Mouse (Mus musculus): ENCODE measurements around the gene Myog.
"Not testable (repeated sequence)": the region's sequence is repeated elsewhere in the genome, so short reads cannot be mapped to it uniquely, and the experiment has no call there.

The Myog gene

DNA sequence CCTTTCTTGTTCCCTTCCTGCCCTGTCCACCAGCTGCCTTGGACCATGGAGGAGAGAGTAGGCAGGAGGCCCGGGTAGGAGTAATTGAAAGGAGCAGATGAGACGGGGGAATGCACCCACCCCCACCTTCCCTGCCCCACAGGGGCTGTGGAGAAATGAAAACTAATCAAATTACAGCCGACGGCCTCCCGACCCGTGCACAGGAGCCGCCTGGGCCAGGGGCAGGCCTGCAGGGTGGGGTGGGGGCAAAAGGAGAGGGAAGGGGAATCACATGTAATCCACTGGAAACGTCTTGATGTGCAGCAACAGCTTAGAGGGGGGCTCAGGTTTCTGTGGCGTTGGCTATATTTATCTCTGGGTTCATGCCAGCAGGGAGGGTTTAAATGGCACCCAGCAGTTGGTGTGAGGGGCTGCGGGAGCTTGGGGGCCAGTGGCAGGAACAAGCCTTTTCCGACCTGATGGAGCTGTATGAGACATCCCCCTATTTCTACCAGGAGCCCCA is at the start of gene Myog:
TSS of gene Myog (plus strand) at position 392 of the 502 bp plus-strand sequence.
- no peak for DNase-seq (ENCODE audit: low read depth)

DNA sequence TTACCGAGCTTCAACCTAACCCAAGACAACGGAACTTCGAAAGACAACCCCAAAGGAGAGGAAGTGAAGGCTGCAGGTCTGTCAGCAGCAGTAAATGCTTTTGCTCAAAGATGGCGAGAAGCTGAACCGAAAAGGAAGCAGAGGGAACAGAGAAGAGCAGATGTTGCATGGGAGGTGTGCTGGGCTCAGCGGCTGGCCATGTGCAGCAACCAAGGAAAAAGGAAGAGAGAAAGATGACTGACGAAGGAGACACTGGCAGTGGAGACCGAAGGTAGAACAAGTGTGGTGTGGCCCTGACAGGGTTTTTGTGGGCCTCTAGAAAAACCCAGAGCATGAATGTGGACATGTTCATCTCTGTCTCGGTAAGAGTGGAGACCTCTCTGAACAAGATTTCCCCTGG is 49.1 kb upstream of the Myog start:
- DNase-seq (ENCODE audit: low read depth) = no peak

DNA sequence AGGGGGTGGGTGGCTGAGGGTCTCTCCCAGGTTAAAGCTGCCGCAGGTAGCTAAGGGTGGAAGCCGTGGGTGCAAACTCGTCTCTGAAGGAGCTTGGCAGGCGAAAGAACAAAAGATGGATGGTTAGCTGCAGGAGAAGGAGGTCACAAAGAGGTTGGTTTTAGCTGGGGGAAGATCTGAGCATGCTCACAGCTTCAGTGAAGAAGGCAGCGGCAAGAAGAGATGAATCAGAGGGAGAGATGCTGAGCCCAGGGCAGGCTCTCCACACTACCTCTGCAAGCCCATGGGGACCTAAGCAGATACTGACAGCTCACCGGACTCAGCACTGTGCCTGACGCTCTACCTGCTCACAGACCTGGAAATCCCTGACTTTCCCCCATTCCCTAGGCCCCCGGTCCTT is 48.5 kb upstream of the Myog start:
- no peak for DNase-seq (ENCODE audit: low read depth)

GRCm38 (mm10) chr1:134242286-134242685 is 47.5 kb upstream of the Myog start:
- DNase-seq (ENCODE audit: low read depth) = no peak

GRCm38 (mm10) chr1:134243505-134243904 is 46.3 kb upstream of the Myog start:
- DNase-seq (ENCODE audit: low read depth) = no peak

GRCm38 (mm10) chr1:134243948-134244914 is 45.6 kb upstream of the Myog start:
- DNase-seq (ENCODE audit: low read depth) = peak; percentile 67

DNA sequence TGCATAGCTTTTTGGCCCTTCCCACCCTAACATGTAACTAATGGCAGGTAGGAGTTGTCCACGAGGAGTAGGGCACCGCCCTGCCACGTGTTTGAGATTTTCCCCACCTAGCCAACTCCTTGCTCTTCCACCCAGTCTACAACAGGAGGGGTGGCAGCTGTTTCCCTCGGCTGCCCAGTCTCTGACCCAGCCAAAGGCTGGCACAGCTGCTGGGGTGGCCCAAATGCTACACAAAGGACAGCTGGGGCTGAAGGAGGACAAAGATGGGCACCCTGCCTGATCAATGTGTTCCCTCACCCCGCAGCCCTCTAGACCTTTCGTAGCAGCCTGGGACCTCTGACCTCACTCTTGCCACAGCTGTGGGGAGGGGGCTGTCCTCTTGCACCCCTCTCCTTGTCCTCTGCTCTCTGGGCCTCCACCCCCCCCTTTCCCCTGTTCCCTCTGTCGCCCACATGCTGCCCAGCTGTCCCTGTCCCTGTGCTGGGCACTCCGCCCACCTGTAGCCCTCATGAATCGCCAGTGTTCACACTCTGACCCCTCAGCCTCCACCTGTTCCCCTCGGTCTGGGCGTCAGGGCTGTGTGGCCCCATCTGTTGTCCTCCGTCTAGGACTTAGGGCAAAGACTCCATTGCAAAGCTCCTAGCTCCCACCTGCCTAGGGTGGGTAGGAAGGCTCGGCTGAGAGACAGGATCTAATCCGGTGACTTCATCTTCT is 44.6 kb upstream of the Myog start:
- no peak for DNase-seq (ENCODE audit: low read depth)

GRCm38 (mm10) chr1:134246590-134246989 is 43.2 kb upstream of the Myog start:
- no peak for DNase-seq (ENCODE audit: low read depth)

DNA sequence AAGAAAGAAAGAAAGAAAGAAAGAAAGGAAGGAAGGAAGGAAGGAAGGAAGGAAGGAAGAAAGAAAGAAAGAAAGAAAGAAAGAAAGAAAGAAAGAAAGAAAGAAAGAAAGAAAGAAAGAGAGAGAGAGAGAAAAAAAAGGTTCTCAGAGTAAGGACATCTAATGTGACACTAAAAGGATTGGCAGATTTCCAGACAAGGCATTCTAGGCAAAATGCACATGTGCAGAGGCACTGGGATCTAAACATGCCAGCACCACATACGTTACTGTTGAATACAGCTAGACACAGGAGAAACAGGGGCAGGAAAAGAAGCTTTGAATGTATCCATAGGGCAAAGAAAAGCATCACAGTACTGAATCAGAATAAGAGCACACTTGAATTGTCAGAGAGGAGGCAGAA is 40.1 kb upstream of the Myog start:
- not testable (repeated sequence) for DNase-seq (ENCODE audit: low read depth)

DNA sequence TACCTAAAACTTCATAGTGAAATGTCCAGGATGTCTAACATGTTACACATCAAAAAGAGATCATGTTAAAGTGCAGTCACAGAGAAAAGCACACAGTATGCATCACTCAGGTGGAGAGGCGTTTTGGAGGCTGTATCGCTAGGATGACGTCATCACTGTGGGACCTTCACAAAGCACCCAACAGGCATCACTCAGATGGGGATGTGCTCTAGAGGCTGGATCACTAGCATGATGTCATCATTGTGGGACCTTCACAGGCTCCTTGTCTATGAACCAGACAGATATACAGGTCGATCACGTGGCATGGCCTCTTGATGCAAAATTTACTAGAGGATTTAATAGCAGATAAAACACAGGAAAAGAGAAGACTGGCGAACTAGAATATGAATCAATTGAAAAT is 25.4 kb upstream of the Myog start:
- DNase-seq (ENCODE audit: low read depth) = peak; percentile 5

DNA sequence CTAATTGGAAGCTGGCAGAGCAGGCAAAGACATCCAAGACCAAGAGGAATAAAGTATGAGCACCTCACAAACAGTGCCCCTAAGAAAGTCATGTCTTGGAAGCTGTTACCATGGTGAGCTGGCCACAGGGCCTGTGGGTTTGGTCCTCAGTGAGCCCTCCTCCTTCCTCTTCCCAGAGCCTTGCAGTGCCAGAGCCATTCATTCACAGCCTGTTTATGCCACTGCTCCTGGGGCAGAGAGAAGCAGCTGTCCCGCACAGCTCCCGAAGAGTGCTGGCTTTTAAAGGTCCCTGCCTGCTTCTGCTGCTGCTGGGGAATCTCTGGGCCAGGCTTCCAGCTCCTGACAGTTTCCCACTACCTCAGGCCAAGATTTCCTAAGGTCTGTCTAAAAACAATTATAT is 24.0 kb upstream of the Myog start:
- no peak for DNase-seq (ENCODE audit: low read depth)

GRCm38 (mm10) chr1:134270026-134270425 is 19.8 kb upstream of the Myog start:
- no peak for DNase-seq (ENCODE audit: low read depth)

GRCm38 (mm10) chr1:134272754-134273250 is 17.0 kb upstream of the Myog start:
- no peak for DNase-seq (ENCODE audit: low read depth)

- DNase-seq (ENCODE audit: low read depth) = no peak
These were observed 16.0 kb upstream of the Myog start for GRCm38 (mm10) chr1:134273493-134274395.

DNA sequence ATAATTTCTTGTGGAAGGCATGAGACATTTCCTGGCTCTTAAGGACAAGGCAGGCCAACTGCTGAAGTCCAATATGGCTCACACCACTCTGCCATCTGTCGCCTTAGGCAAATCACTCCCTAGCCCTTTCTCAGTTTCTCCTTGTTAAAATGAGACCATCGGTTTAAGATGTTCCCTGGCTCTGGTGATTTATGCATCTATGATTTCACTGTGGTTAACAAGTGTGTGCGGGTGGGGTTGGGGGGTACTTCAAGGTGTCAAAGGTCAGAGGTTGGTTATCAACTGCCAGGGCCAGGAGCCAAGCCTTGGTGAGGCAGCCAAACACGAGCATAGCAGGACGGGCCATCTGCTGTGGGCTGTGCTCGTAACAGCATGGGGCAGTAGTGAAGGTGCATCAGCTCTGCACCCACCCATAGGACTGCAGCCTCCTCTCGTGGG is 15.3 kb upstream of the Myog start:
- no peak for DNase-seq (ENCODE audit: low read depth)

DNA sequence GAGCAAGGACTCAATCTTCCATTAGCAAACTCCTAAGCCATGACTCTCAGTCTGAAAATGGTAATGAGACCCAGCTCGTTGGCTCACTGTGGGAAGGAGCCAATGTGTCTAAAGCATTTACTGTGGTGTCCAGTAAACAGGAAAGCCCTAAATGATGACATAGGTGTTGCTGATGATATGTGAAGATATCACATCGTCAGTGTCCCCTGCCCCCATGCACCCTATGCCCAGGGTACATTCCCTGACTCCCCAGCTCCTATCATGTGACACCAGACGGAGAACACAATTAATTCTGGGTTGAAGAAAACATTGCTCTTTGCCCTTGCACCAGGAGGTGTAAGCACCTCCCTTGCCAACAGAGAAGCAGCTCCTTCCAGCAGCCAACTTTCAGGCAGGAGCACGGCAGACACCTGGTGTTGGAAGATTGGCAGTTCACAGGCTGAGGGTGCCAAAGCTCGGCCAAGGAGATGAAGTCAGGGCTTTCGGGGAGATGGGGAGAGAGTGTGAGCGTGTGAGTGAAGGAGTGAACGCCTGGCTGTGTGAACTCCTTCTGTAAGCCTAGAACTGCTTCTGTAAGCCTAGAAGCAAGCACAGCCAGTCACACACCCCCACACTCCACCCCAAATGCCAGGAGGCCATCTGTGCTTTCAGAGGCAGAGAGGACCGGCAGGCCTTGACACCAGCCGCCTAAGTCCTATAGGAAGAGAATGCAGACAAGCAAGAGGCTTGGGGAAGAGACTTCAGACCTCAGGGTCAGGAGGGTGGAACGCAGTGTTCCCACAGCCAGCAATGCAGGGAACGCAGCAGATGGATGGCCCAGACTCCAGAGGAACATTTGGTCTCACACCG is 13.9 kb upstream of the Myog start:
- no peak for DNase-seq (ENCODE audit: low read depth)

DNA sequence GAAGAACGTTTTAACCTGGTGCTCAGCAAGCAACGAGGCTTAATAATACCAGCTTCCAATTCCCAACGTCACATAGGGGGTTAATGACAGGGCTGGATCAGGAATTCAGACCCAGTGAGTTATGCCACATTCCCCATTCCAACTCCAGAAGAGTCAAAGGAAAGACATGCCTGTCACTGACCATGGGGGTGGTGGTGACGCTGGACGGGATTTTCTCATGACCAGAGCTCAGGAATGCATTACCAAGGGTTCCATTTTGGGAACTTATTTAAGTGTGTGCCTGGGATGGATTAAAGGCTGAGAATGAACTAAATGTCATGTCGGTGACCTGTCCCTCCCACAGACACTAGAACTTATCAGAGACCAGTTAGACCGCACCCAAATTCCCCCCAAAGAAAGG is 13.0 kb upstream of the Myog start:
- DNase-seq (ENCODE audit: low read depth) = no peak

GRCm38 (mm10) chr1:134280174-134280573 is 9.6 kb upstream of the Myog start:
- no peak for DNase-seq (ENCODE audit: low read depth)

- DNase-seq (ENCODE audit: low read depth) = no peak
These were observed 8.2 kb upstream of the Myog start for GRCm38 (mm10) chr1:134281563-134281962.

DNA sequence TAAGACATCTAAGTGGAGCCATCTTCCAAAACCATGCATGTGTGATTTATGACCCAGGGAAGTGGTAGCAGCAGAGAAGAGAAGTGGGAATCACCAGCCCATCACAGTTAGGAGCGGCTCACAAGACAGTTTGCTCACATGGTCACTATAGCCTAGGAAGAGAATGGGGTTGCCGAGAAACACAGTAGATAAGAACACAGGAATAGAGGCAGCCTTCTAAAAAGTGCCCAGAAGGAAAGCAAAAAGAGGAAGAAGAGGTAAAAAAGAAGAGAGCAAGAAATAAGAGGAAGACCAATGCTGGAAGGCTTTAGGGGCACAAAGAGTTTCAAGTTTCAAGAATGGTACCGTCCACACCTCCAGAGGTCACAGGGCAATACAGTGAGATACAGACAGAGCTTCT is 7.4 kb upstream of the Myog start:
- no peak for DNase-seq (ENCODE audit: low read depth)

GRCm38 (mm10) chr1:134283108-134283507 is 6.7 kb upstream of the Myog start:
- DNase-seq (ENCODE audit: low read depth) = no peak

Data from 416B (cell line).